Mouse (Mus musculus) lung, adult 2 months (tissue): ENCODE measurements around the gene Mpv17l.
"Not testable (repeated sequence)": the region's sequence is repeated elsewhere in the genome, so short reads cannot be mapped to it uniquely, and the experiment has no call there.

Experiments
- CTCF ChIP-seq: fragments of 200-500 bp; IDR thresholded peaks from 2 replicates; pipeline ENCODE4 v1.5.1; 2011; ENCODE audit warnings: mild to moderate bottlenecking, low read length, control low read depth; ENCODE audit not compliant: insufficient read depth
- POLR2A ChIP-seq: fragments of 200-500 bp; IDR thresholded peaks from 2 replicates; pipeline ENCODE4 v1.6.1; 2011; ENCODE audit warnings: low read depth, mild to moderate bottlenecking, control low read depth, low read length, borderline replicate concordance; ENCODE audit errors: extremely low read depth

DNA sequence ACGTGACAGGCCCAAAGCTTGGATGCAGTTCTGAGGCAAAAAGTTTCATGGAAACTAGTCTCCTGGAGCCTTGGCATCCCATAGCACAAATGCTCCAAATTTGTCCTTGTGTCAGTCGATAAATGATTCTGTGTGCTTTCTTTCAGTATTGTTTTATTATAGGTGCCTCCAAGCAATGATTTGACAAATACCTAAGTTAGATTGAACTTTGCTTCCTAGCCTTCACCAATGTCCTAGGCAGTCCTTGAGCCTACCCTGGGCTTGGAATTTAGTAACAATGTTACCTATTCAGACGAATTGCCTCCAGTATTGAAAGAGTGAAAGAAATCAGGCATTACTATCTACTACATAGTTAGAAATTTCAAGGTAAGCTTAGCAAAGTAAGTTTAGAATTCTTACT, 19.5 kb downstream of the Mpv17l start:
- not testable (repeated sequence) for TF ChIP-seq CTCF, POLR2A
